Mouse (Mus musculus): ENCODE data around the gene Adprhl1. TPM values are rescaled to one million over a fixed set of nuclear protein-coding genes. Genes with fewer than 3 reads are reported as not detected.

Adprhl1 gene
- polyA plus RNA-seq, 1 experiment from 2014 or later = not detected

GRCm38 (mm10) chr8:13240055-13240454 is 13.9 kb downstream of the Adprhl1 start:
- H3K27ac ChIP-seq = no peak overlapping the region
- ATAC-seq (ENCODE audit: low FRiP score) (no peak), DNase-seq (ENCODE audit: low spot score) (no peak)
- H3K9ac ChIP-seq = no peak overlapping the region
- WGBS = 92% methylated on average over 9 of the region's 9 CpGs
- no peaks in the 10 kb centered on the region for H3K9me3 ChIP-seq (ENCODE audit: control insufficient read depth, low read length)
- no peak overlapping the region for H3K4me2 ChIP-seq (replicated peaks)
- no peak overlapping the region for H3K4me3 ChIP-seq (replicated peaks; ENCODE audit: low read length)
- no peaks in the 10 kb centered on the region for H3K27me3 ChIP-seq (ENCODE audit: control insufficient read depth, insufficient read depth, low read length)
- no peaks in the 10 kb centered on the region for H3K36me3 ChIP-seq (replicated peaks; ENCODE audit: control insufficient read depth, insufficient read depth)
- H3K4me1 ChIP-seq (replicated peaks; ENCODE audit: control insufficient read depth, insufficient read depth, low read length) = no peaks in the 10 kb centered on the region

- Histone ChIP-seq H3K27me3 (ENCODE audit: control insufficient read depth, insufficient read depth, low read length) (no peaks in the 10 kb centered on the region), H3K4me2 (replicated peaks) (no peak overlapping the region), H3K4me1 (replicated peaks; ENCODE audit: control insufficient read depth, insufficient read depth, low read length) (no peaks in the 10 kb centered on the region), H3K4me3 (replicated peaks; ENCODE audit: low read length) (no peak overlapping the region), H3K9ac (no peak overlapping the region), H3K9me3 (ENCODE audit: control insufficient read depth, low read length) (no peaks in the 10 kb centered on the region), H3K27ac (no peak overlapping the region), H3K36me3 (replicated peaks; ENCODE audit: control insufficient read depth, insufficient read depth) (no peaks in the 10 kb centered on the region)
- DNase-seq (ENCODE audit: low spot score) = no peak
- WGBS = 88% methylated on average over 13 of the region's 13 CpGs
- no peak for ATAC-seq (ENCODE audit: low FRiP score)
Observed at GRCm38 (mm10) chr8:13234803-13235202, 19.2 kb downstream of the Adprhl1 start.

GRCm38 (mm10) chr8:13230471-13230870 is 23.5 kb downstream of the Adprhl1 start:
- H3K9me3 ChIP-seq (ENCODE audit: control insufficient read depth, low read length) = no peaks in the 10 kb centered on the region
- no peak overlapping the region for H3K4me2 ChIP-seq (replicated peaks)
- no peaks in the 10 kb centered on the region for H3K27me3 ChIP-seq (ENCODE audit: control insufficient read depth, insufficient read depth, low read length)
- H3K27ac ChIP-seq = no peak overlapping the region
- ATAC-seq (ENCODE audit: low FRiP score) (no peak), DNase-seq (ENCODE audit: low spot score) (no peak)
- no peaks in the 10 kb centered on the region for H3K4me1 ChIP-seq (replicated peaks; ENCODE audit: control insufficient read depth, insufficient read depth, low read length)
- WGBS = 93% methylated on average over 4 of the region's 4 CpGs
- no peak overlapping the region for H3K9ac ChIP-seq
- H3K4me3 ChIP-seq (replicated peaks; ENCODE audit: low read length) = no peak overlapping the region
- H3K36me3 ChIP-seq (replicated peaks; ENCODE audit: control insufficient read depth, insufficient read depth) = no peaks in the 10 kb centered on the region

- Histone ChIP-seq H3K36me3 (replicated peaks; ENCODE audit: control insufficient read depth, insufficient read depth) (no peaks in the 10 kb centered on the region), H3K9ac (no peak overlapping the region), H3K4me2 (replicated peaks) (no peak overlapping the region), H3K27me3 (ENCODE audit: control insufficient read depth, insufficient read depth, low read length) (no peaks in the 10 kb centered on the region), H3K9me3 (ENCODE audit: control insufficient read depth, low read length) (no peaks in the 10 kb centered on the region), H3K4me1 (replicated peaks; ENCODE audit: control insufficient read depth, insufficient read depth, low read length) (no peaks in the 10 kb centered on the region), H3K27ac (no peak overlapping the region), H3K4me3 (replicated peaks; ENCODE audit: low read length) (no peak overlapping the region)
- WGBS = 91% methylated on average over 12 of the region's 12 CpGs
- ATAC-seq (ENCODE audit: low FRiP score) = no peak
- no peak for DNase-seq (ENCODE audit: low spot score)
Observed at GRCm38 (mm10) chr8:13229802-13230201, 24.2 kb downstream of the Adprhl1 start.

- Histone ChIP-seq H3K27ac (no peak overlapping the region), H3K4me2 (replicated peaks) (no peak overlapping the region), H3K4me3 (replicated peaks; ENCODE audit: low read length) (no peak overlapping the region), H3K27me3 (ENCODE audit: control insufficient read depth, insufficient read depth, low read length) (no peaks in the 10 kb centered on the region), H3K4me1 (replicated peaks; ENCODE audit: control insufficient read depth, insufficient read depth, low read length) (no peaks in the 10 kb centered on the region), H3K9me3 (ENCODE audit: control insufficient read depth, low read length) (no peaks in the 10 kb centered on the region), H3K36me3 (replicated peaks; ENCODE audit: control insufficient read depth, insufficient read depth) (no peaks in the 10 kb centered on the region), H3K9ac (no peak overlapping the region)
- 57% methylated on average over 9 of the region's 9 CpGs for WGBS
- ATAC-seq (ENCODE audit: low FRiP score) (no peak), DNase-seq (ENCODE audit: low spot score) (no peak)
Observed at GRCm38 (mm10) chr8:13228923-13229610, 24.9 kb downstream of the Adprhl1 start.

- Histone ChIP-seq H3K4me3 (replicated peaks; ENCODE audit: low read length) (no peak overlapping the region), H3K9me3 (ENCODE audit: control insufficient read depth, low read length) (no peaks in the 10 kb centered on the region), H3K4me2 (replicated peaks) (no peak overlapping the region), H3K36me3 (replicated peaks; ENCODE audit: control insufficient read depth, insufficient read depth) (no peaks in the 10 kb centered on the region), H3K27me3 (ENCODE audit: control insufficient read depth, insufficient read depth, low read length) (no peaks in the 10 kb centered on the region), H3K27ac (no peak overlapping the region), H3K4me1 (replicated peaks; ENCODE audit: control insufficient read depth, insufficient read depth, low read length) (no peaks in the 10 kb centered on the region), H3K9ac (no peak overlapping the region)
- 79% methylated on average over 3 of the region's 3 CpGs for WGBS
- DNase-seq (ENCODE audit: low spot score) (no peak), ATAC-seq (ENCODE audit: low FRiP score) (no peak)
Observed at GRCm38 (mm10) chr8:13227184-13227583, 26.8 kb downstream of the Adprhl1 start.

GRCm38 (mm10) chr8:13226288-13226687 is 27.7 kb downstream of the Adprhl1 start:
- WGBS = 30% methylated on average over 6 of the region's 6 CpGs
- Histone ChIP-seq H3K36me3 (replicated peaks; ENCODE audit: control insufficient read depth, insufficient read depth) (no peaks in the 10 kb centered on the region), H3K9me3 (ENCODE audit: control insufficient read depth, low read length) (no peaks in the 10 kb centered on the region), H3K27ac (no peak overlapping the region), H3K27me3 (ENCODE audit: control insufficient read depth, insufficient read depth, low read length) (no peaks in the 10 kb centered on the region), H3K4me2 (replicated peaks) (no peak overlapping the region), H3K9ac (no peak overlapping the region), H3K4me3 (replicated peaks; ENCODE audit: low read length) (no peak overlapping the region), H3K4me1 (replicated peaks; ENCODE audit: control insufficient read depth, insufficient read depth, low read length) (no peaks in the 10 kb centered on the region)
- DNase-seq (ENCODE audit: low spot score) (no peak), ATAC-seq (ENCODE audit: low FRiP score) (peak; percentile 24; the same call in 1 of the 2 replicates)

GRCm38 (mm10) chr8:13224426-13224825 is 29.5 kb downstream of the Adprhl1 start:
- Histone ChIP-seq H3K27me3 (ENCODE audit: control insufficient read depth, insufficient read depth, low read length) (no peaks in the 10 kb centered on the region), H3K9ac (no peak overlapping the region), H3K27ac (no peak overlapping the region), H3K4me2 (replicated peaks) (no peak overlapping the region), H3K36me3 (replicated peaks; ENCODE audit: control insufficient read depth, insufficient read depth) (no peaks in the 10 kb centered on the region), H3K4me3 (replicated peaks; ENCODE audit: low read length) (no peak overlapping the region), H3K4me1 (replicated peaks; ENCODE audit: control insufficient read depth, insufficient read depth, low read length) (no peaks in the 10 kb centered on the region), H3K9me3 (ENCODE audit: control insufficient read depth, low read length) (no peaks in the 10 kb centered on the region)
- WGBS = 87% methylated on average over 9 of the region's 9 CpGs
- no peak for DNase-seq (ENCODE audit: low spot score)
- no peak for ATAC-seq (ENCODE audit: low FRiP score)

GRCm38 (mm10) chr8:13218441-13218840 is 35.5 kb downstream of the Adprhl1 start:
- 88% methylated on average over 4 of the region's 4 CpGs for WGBS
- Histone ChIP-seq H3K4me1 (replicated peaks; ENCODE audit: control insufficient read depth, insufficient read depth, low read length) (peaks cover 5% of the 10 kb centered on the region), H3K27ac (no peak overlapping the region), H3K27me3 (ENCODE audit: control insufficient read depth, insufficient read depth, low read length) (no peaks in the 10 kb centered on the region), H3K36me3 (replicated peaks; ENCODE audit: control insufficient read depth, insufficient read depth) (no peaks in the 10 kb centered on the region), H3K9ac (no peak overlapping the region), H3K4me2 (replicated peaks) (no peak overlapping the region), H3K4me3 (replicated peaks; ENCODE audit: low read length) (no peak overlapping the region), H3K9me3 (ENCODE audit: control insufficient read depth, low read length) (no peaks in the 10 kb centered on the region)
- ATAC-seq (ENCODE audit: low FRiP score) = no peak
- no peak for DNase-seq (ENCODE audit: low spot score)

GRCm38 (mm10) chr8:13217986-13218385 is 36.0 kb downstream of the Adprhl1 start:
- H3K4me1 ChIP-seq (replicated peaks; ENCODE audit: control insufficient read depth, insufficient read depth, low read length) = peaks cover 9% of the 10 kb centered on the region
- H3K36me3 ChIP-seq (replicated peaks; ENCODE audit: control insufficient read depth, insufficient read depth) = no peaks in the 10 kb centered on the region
- no peaks in the 10 kb centered on the region for H3K27me3 ChIP-seq (ENCODE audit: control insufficient read depth, insufficient read depth, low read length)
- ATAC-seq (ENCODE audit: low FRiP score) = no peak
- no peak overlapping the region for H3K4me2 ChIP-seq (replicated peaks)
- no peak overlapping the region for H3K9ac ChIP-seq
- no peak overlapping the region for H3K27ac ChIP-seq
- no peak overlapping the region for H3K4me3 ChIP-seq (replicated peaks; ENCODE audit: low read length)
- no peak for DNase-seq (ENCODE audit: low spot score)
- no peaks in the 10 kb centered on the region for H3K9me3 ChIP-seq (ENCODE audit: control insufficient read depth, low read length)
